Mouse (Mus musculus): ENCODE measurements around the gene Olfr353.

Olfr353 gene

DNA sequence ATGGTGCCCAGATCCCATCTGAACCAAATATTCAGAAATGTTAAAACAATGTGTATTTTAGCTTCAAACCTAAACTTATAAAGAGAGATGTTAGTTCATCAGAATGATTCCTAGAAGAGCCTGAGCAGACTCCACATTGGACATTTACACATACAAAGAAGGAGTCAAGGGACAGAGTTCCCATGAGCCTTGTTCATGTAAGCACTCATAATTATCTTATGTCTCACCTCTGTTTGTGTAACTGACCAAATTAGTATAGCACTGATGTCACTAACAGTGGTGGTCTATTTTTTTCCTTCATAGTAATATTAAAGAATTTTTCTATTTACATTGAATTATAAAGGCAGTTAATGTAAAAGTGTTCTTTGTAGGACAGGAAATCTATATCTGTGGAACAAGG, at the start of gene Olfr353:
TSS of gene Olfr353 (minus strand) at position 101 of the 400 bp plus-strand sequence.
- DNase-seq (ENCODE audit: low spot score): no peak

DNA sequence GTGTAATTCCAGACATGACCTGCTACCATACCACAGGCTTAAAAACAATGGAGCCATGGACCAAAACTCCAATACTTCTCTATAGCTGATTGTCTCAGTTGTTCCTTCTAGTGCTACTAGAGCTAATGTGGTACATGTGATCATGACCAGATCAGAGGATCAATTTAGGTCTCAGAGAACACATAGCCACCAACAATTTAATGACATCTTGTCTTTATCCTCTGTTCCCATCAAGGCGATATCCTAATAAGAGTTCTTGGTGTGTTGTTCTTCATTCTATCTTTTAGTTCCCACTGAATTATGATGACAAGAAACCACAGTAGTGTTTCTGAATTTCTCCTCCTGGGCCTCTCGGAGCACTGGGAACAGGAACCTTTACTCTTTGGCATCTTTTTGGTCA, 44.1 kb upstream of the Olfr353 start, which contains the start of gene Olfr356:
TSS of gene Olfr356 (plus strand) at position 301 of the 400 bp plus-strand sequence.
- no peak for DNase-seq (ENCODE audit: low spot score)

DNA sequence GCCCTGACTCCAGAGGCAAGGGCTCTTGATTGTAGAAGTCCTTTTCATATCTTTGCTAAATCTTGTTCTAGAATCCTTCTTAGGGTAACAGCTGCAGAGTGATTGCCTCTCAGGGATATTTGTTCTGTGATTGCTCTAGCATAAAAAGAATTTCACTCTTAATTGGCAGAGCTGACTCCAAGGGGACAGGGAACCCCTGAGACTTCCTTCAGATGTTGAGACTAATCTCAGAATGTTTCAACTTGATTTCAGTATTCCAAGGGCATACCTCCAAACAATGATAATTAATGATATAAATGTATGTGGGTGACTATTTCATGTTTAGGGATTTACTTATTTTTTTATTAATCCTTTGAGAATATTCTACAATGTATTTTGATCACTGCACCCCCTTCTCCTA, 36.1 kb upstream of the Olfr353 start, which contains the start of gene Olfr355:
TSS of gene Olfr355 (minus strand) at position 101 of the 400 bp plus-strand sequence.
- DNase-seq (ENCODE audit: low spot score): no peak

DNA sequence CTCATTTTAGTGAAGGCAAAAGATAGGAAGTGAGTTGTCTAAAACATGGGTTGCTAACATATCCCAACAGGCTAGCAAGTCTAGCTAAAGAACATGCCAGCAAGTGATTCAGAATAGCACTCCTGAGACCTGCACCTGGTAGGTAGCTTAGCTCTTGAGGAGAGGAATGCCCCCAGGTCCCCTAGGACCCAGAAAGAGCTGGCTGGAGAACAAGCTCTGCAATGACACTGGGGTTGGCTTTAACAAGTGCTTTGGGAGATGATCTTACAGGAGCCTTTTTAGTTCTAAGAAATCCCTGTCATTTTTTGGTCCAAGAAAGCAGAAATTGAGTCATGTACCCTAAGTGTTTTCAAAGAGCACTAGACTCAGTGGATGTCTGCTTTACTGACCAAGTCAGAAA, 12.6 kb upstream of the Olfr353 start, which contains the start of gene Olfr354:
TSS of gene Olfr354 (plus strand) at position 301 of the 400 bp plus-strand sequence.
- DNase-seq (ENCODE audit: low spot score): no peak

DNA sequence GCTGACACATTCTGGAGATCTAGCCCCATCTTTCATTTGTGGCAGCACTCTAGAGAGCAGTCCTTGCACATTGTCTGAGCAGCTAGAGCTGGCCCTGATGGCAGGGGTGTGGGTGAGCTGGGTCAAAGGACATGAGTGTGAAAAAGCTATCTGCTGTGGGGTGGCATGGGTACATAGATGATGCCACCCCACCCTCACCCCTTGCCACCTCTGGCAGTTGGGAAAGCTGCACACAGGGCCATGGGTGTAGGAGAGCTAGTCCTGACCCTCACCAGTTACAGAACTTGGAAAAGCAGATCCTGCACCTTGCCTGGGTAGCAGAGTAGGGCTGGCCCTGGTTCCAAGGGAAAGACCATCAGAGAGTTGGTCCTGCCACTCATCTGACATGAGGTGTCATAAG, 4.4 kb upstream of the Olfr353 start:
- no peak for DNase-seq (ENCODE audit: low spot score)

DNA sequence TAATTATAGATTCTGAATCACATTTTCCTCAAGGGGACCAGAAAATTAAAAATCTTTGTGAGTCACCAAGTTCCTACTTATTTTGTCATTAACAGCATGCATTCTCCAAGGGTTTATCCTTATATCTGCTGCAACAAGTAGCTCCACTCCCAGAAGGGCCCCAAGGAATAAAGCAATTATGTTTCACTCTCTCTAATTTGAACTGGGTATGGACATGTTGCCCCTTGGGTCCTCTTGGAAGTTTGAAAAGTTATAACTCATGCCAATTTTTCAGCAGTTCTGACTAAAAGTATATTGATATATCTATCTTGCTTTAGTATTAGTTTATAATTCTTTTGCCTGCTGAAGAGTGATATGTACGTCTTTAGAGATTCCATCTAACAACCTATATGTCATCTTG, 24.6 kb downstream of the Olfr353 start, which contains the start of gene Olfr352:
TSS of gene Olfr352 (plus strand) at position 301 of the 400 bp plus-strand sequence.
- no peak for DNase-seq (ENCODE audit: low spot score)

DNA sequence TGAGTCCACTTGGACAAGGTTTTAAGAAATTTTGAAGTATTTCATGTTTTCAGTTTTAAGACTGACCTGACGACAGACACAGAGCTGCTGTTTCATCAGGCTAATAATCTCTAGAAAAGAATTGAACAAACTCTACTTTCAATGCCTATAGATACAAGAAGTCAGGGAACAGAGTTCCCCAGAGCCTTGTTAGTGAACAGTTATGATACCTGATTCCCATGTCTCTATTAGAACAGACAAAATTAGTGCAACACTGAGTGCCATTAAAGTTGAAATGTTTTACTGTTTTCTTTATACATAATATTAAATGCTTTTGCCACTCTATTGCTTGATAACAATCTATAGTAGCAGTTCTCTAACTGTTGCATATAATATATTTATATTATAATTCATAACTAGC, 30.2 kb downstream of the Olfr353 start, which contains the start of gene Olfr351:
TSS of gene Olfr351 (minus strand) at position 101 of the 400 bp plus-strand sequence.
- DNase-seq (ENCODE audit: low spot score): no peak

DNA sequence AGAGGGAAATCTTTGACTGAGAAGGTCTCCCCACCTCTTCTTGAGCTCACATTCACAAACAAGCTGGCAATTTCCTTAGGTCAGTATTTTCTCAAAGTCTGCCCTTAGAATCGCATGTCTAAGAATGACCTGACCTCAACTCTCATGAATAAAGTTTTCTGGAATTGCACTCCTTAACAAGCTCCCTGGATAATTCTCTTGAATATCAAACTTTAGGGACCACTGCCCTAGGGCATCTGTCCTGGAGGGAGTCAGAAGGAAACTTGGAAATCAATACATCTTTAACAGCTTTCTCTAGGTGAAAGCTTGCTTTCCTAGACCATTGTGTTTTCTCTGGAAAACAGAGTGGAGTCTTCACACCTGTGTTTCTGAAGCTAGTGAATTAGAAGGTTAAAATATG, 46.7 kb downstream of the Olfr353 start, which contains the start of gene Olfr350:
TSS of gene Olfr350 (plus strand) at position 301 of the 400 bp plus-strand sequence.
- DNase-seq (ENCODE audit: low spot score): no peak
